Mouse (Mus musculus) ovary, postnatal 10 days (tissue): ENCODE results near the gene Psmb10.
"Not testable (repeated sequence)": the region's sequence is repeated elsewhere in the genome, so short reads cannot be mapped to it uniquely, and the experiment has no call there.

Source experiments
- DNase-seq: peaks from one replicate; pipeline ENCODE4 v3.0.0; 2022; ENCODE audit warnings: low spot score

The Psmb10 gene

GRCm38 (mm10) chr8:105938306-105938669, at the start of gene Psmb10:
Gene Psmb10, minus strand, starts transcription at chr8:105938444.
- no peak for DNase-seq

- not testable (repeated sequence) for DNase-seq
Observed at GRCm38 (mm10) chr8:105983406-105983805, 45.2 kb upstream of the Psmb10 start.

- DNase-seq = no peak
Observed at GRCm38 (mm10) chr8:105981146-105981545, 42.9 kb upstream of the Psmb10 start.

- DNase-seq = no peak
Observed at GRCm38 (mm10) chr8:105979325-105979724, 41.1 kb upstream of the Psmb10 start, which contains the start of gene Dpep3. Gene Dpep3, minus strand, starts transcription at chr8:105979429.

GRCm38 (mm10) chr8:105975363-105975762, 37.1 kb upstream of the Psmb10 start:
- DNase-seq = no peak

- no peak for DNase-seq
Observed at GRCm38 (mm10) chr8:105971019-105971720, 32.9 kb upstream of the Psmb10 start.

GRCm38 (mm10) chr8:105969367-105969766, 31.1 kb upstream of the Psmb10 start:
- no peak for DNase-seq

GRCm38 (mm10) chr8:105966692-105967311, 28.6 kb upstream of the Psmb10 start:
- DNase-seq = no peak

- peak; percentile 54 for DNase-seq
Observed at GRCm38 (mm10) chr8:105965905-105966341, 27.7 kb upstream of the Psmb10 start, which contains the start of gene Slc12a4. Gene Slc12a4, minus strand, starts transcription at chr8:105966097.

- peak; percentile 54 for DNase-seq
Observed at GRCm38 (mm10) chr8:105965266-105965904, 27.1 kb upstream of the Psmb10 start.

GRCm38 (mm10) chr8:105964506-105965265, 26.4 kb upstream of the Psmb10 start:
- no peak for DNase-seq

- DNase-seq = no peak
Observed at GRCm38 (mm10) chr8:105961536-105961935, 23.3 kb upstream of the Psmb10 start.

GRCm38 (mm10) chr8:105961101-105961500, 22.9 kb upstream of the Psmb10 start:
- DNase-seq = no peak

GRCm38 (mm10) chr8:105959350-105959749, 21.1 kb upstream of the Psmb10 start:
- no peak for DNase-seq

- no peak for DNase-seq
Observed at GRCm38 (mm10) chr8:105957813-105958212, 19.6 kb upstream of the Psmb10 start.

- no peak for DNase-seq
Observed at GRCm38 (mm10) chr8:105956556-105956955, 18.3 kb upstream of the Psmb10 start.

- DNase-seq = no peak
Observed at GRCm38 (mm10) chr8:105951057-105951659, 12.9 kb upstream of the Psmb10 start.

- DNase-seq = no peak
Observed at GRCm38 (mm10) chr8:105949350-105949749, 11.1 kb upstream of the Psmb10 start.

GRCm38 (mm10) chr8:105943321-105943739, 5.1 kb upstream of the Psmb10 start, which contains the start of gene Lcat:
Gene Lcat, minus strand, starts transcription at chr8:105943382.
- no peak for DNase-seq

GRCm38 (mm10) chr8:105942542-105942941, 4.3 kb upstream of the Psmb10 start:
- no peak for DNase-seq

- no peak for DNase-seq
Observed at GRCm38 (mm10) chr8:105942026-105942425, 3.8 kb upstream of the Psmb10 start.
